Mouse (Mus musculus): Measurements from ENCODE around the gene Zfp263. TPM values are rescaled to one million over a fixed set of nuclear protein-coding genes. Genes with fewer than 3 reads are reported as not detected.

Gene Zfp263
- 19.6 and 19.8 TPM in 2 replicates for polyA plus RNA-seq (2012; rRNA removed)

DNA sequence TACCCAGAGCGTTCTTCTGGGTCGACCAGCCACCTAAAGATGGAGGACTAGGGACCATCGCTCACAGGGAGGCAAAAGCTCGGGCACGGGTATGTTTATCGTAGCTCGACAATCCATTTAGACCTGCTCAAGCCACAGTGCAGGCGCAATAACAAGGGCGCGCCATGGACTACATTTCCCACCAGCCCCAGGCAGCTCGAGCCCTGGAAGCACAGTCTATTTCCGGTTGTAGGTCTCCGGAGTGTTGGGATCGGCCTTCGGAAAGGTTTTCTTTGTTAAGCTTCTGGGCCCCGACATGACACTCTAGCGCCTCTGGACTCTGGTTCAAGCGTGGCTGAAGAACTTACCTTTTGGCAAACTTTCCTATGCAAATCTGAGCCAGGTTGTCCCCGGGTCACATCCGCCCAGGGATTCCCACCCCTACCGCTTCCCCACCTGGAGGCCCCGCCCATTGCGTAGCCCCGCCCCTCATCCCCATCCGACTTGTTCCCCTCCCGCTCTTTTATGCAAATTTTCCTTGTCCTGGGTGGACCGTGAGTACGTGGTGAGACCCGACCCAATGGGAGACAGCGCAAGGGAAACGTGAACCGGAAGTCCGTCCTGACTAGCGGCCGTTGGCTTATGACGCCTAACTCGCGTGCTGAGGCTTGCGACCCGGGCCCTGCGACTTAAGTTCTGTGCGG lies at the start of gene Zfp263:
TSS of gene Zfp263 (plus strand) at position 591 of the 683 bp plus-strand sequence.

DNA sequence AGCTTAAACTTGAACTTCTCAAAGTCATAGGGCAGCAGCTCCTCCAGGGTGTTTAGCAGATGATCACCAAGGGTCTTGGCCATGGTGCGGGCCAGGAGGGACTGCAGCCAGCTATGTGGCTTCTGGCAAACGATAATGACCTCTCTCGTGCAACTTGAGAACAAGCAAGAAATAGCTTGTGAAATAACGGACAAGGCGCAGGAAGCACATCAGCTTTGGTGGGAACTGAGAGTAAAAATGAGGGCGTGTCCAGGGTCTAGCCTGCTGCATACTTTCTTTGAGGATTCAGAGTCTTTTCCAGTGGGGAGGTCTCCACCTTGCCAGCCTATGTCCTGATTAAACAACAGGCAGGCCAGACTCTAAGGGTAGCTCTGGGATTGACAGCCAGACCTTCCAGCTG lies 25.9 kb upstream of the Zfp263 start, which contains the start of gene Mefv:
TSS of gene Mefv (minus strand) at position 118 of the 400 bp plus-strand sequence.

Other genes with a start within 250 kb of the Zfp263 start
- not detected in 2 replicates for gene Olfr161, start 153.1 kb upstream of the Zfp263 start, polyA plus RNA-seq (2012; rRNA removed)
- 0.01 TPM in 1 of 2 replicates, not detected in the other for gene Mefv, start 26.0 kb upstream of the Zfp263 start, polyA plus RNA-seq (2012; rRNA removed)
- not detected in 2 replicates for gene Olfr15, start 86.8 kb downstream of the Zfp263 start, polyA plus RNA-seq (2012; rRNA removed)
- gene Zfp174, start 103.2 kb downstream of the Zfp263 start, polyA plus RNA-seq (2012; rRNA removed) = 4.3 and 4.8 TPM in 2 replicates
- 71.9 and 76.3 TPM in 2 replicates for gene Naa60, start 128.3 kb downstream of the Zfp263 start, polyA plus RNA-seq (2012; rRNA removed)
- 16.4 and 16.7 TPM in 2 replicates for gene Zfp597, start 140.5 kb downstream of the Zfp263 start, polyA plus RNA-seq (2012; rRNA removed)
- 0.48 and 0.54 TPM in 2 replicates for gene Gm20695, start 140.6 kb downstream of the Zfp263 start, polyA plus RNA-seq (2012; rRNA removed)
- 10.3 and 12.0 TPM in 2 replicates for gene 1700037C18Rik, start 164.6 kb downstream of the Zfp263 start, polyA plus RNA-seq (2012; rRNA removed)
- gene Cluap1, start 164.7 kb downstream of the Zfp263 start, polyA plus RNA-seq (2012; rRNA removed) = 41.1 and 42.7 TPM in 2 replicates
- gene Nlrc3, start 232.5 kb downstream of the Zfp263 start, polyA plus RNA-seq (2012; rRNA removed) = 2.4 and 2.6 TPM in 2 replicates

Data from central nervous system, embryonic 18 days (tissue).